Mouse (Mus musculus) G1E (cell line): ENCODE data around the gene Wdsub1.

Experiments used
- CTCF ChIP-seq: IDR thresholded peaks from 2 replicates; pipeline ENCODE4 v1.5.1; 2012; ENCODE audit warnings: low read depth, low read length, inconsistent platforms, mixed read lengths
- TAL1 ChIP-seq: conservative IDR thresholded peaks from 2 replicates; pipeline ENCODE4 v1.6.1; 2012; ENCODE audit warnings: low read depth, low read length, inconsistent platforms, mixed read lengths

DNA sequence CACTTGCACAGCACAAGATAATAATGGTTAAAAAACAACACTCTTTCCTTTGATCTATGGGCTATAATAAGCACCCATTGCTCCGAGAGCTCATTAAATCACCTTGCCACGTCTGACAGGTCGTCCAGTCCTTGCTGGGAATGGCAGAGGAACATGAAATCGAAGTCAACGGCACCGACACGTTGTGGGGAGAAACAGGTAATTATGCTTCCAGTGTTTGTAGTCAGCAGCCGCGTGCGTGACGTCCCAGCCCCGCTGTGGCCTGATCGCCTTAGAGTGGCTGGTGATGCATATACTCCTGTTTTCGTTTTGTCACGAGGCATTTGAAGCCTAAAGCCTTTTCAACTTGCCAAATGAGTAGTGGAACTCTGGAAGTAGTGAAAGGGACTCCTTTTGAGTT, 62.3 kb downstream of the Wdsub1 start:
- no peak for TF ChIP-seq CTCF
- TF ChIP-seq TAL1: no peak
